Mouse (Mus musculus) layer of hippocampus, postnatal 10 days (tissue): Measurements from ENCODE around the gene Tcte2. TPM values are rescaled to one million over a fixed set of nuclear protein-coding genes. Genes with fewer than 3 reads are reported as not detected.
"Not testable (repeated sequence)": the region's sequence is repeated elsewhere in the genome, so short reads cannot be mapped to it uniquely, and the experiment has no call there.

ENCODE experiments used
- DNase-seq, 2 experiments: peaks; one replicate each; pipeline ENCODE4 v3.0.0; 2021; ENCODE audit warnings: low spot score in 2 of 2
- long read RNA-seq: library from polyadenylated mRNA; stranded (forward); transcript quantifications from one replicate; pipeline ENCODE4 v2.0.0, GENCODE M21; 2023
- total RNA-seq, 2 experiments: library from RNA; stranded (reverse); gene quantifications; 2 replicates each; pipeline ENCODE4 v1.2.3; 2021

The Tcte2 gene
- 10 to 100 TPM; 18.4 to 20.9 TPM for total RNA-seq
- long read RNA-seq, partial matches to known transcripts: 0 of 6 reads
- long read RNA-seq, other reads (novel, unspliced or antisense): 3 of 6 reads

DNA sequence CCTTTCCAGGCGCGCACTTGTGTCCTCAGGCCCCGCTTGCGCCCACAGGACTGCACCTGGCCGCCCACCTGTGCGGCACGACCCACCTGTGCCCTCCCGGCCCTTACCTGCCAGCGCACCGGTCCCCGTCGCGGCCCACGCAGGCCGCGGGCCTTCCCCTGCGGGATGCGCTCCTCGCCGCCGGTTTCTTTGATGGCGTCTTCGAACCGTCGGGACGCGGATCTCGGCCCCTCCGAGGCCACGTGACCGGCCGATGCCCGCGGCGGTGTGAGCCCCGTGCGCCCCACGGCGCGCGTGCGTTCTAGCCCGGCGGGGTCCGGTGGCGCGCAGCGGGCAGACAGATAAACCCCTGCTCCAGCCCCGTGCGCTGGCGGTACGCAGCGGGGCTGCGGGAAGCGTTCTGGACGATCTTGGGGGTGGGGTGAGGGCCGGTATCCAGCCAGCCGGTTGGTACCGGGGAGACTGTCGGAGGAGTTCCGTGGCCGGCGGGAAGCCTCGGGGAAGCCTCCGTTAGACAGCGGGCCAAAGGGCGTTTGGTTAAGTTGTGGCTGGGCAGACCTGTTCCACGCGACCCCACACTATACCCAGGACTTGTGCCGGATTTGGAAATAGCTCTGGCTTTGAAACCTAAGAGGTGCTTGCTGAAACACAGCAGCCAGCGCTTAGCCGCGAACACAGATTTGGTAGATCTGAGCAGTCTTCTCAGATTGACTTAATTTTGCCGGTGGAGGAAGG, at the start of gene Tcte2:
Gene Tcte2, minus strand, starts transcription at position 647 of the 735 bp plus-strand sequence.
- peak; percentile 33 to 63 for DNase-seq

- DNase-seq: no peak
Observed at GRCm38 (mm10) chr17:13806016-13806415, 44.4 kb upstream of the Tcte2 start.

DNA sequence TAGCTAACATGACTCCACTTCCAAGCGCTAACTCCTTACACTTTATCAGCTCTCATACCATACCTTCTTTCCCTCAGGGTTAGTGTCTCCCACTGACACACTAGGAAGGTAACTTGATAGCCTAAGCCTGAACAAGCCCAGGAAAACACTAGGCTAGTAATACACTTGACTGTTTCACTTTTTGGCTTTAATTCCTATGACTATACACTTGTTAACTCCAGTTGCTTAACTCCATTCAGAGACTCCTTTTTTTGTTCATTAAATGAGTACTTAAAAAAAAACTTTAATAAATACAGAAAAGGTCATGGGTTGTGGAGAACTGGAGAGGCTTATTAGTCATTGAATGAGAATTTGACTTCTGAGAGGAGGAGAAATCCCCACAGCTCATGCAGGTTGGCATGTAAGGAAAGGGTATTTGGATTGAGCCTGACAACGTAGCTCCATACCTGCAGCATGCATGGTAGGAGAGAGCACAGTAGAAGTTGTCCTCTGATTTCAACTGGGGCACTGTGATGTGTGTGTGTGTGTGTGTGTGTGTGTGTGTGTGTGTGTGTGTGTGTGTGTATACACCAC, 41.3 kb upstream of the Tcte2 start:
- no peak for DNase-seq

DNA sequence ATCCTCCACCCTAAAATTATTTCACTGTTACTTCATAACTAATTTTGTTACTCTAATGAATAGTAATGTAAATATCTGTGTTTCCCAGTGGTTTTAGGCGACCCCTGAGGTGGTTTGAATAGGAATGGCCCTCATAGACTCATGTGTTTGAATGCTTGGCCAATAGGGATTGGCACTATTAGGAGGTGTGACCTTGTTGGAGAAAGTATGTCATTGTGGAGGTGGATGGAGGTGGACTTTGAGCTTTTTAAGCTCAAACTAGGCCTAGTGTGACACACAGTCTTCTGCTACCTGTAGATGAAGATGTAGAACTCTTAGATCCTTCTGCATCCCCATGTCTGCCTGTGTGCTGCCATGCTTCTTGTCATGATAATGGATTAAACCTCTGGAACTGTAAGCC, 36.1 kb upstream of the Tcte2 start:
- DNase-seq: no peak

DNA sequence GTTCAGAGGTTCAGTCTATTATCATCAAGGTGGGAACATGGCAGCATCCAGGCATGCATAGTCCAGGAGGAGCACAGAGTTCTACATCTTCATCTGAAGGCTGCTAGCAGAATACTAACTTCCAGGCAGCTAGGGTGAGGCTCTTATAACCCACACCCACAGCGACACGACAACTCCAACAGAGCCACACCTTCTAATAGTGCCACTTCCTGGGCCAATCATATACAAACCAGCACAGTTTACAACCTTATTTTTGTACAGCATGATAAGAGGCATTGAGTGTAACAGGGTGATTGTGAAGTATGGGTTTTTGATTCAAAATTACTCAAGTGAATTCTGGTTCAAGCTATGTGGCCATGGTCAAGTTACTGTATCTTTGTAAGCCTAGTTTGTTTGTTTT, 28.4 kb upstream of the Tcte2 start:
- not testable (repeated sequence) for DNase-seq

DNA sequence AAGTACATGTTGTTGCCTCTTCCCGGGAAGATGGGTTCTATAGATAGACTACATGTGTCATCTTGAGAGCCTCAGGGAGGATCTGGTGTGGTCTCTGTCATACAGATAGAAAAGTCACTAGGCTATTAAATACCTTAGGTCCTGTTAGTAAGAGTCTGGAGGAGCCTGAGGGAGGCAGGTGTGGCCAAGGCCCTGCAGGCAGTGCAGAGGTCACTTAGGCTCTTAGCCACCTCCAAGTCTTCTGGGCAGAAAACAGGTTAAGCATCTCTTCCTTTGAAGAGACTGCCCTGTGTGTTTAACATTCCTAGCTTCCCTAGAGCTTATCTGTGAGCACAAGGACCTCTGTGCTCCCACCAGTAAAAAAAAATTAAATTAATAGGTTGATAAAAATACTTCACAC, 21.8 kb upstream of the Tcte2 start:
- no peak for DNase-seq

- DNase-seq: no peak
Observed at GRCm38 (mm10) chr17:13781948-13782347, 20.3 kb upstream of the Tcte2 start.

DNA sequence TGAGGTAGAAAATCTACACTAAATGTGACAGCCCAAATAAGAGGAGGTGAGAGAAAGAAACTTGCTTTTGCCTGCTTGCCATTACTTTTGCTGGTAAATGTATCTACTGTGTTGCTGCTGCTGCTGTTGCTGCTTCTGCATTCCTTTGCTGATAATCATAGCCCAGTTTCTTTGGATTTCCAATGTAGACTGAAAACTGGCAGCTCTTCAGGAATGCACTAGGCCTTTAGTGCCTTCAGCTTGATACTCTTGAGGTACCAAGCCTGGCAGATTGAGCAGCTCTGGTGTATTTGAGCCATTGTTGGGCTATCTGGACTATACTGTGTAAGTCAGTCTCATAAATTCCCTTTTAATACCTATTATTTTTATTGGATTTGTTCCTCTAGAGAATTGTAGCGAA, 17.2 kb upstream of the Tcte2 start:
- DNase-seq: no peak

- DNase-seq: no peak
Observed at GRCm38 (mm10) chr17:13777676-13778075, 16.1 kb upstream of the Tcte2 start.

DNA sequence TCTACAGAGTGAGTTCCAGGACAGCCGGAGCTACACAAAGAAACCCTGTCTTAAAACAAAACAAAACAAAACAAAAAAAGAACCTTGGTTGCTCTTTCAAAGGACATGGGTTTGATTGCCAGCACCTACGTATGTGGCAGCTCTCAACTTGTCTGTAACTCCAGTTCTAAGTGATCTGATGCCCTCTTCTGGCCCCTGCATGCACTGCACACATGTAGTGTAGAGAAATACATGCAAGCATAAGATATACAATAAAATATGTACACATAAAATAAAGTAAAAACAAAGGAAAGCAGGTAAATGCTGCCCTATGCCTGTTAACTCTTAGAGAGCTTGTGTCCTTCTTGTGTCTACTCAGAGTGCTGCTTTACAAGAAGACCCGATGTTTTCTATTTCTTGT, 7.6 kb upstream of the Tcte2 start:
- no peak for DNase-seq

DNA sequence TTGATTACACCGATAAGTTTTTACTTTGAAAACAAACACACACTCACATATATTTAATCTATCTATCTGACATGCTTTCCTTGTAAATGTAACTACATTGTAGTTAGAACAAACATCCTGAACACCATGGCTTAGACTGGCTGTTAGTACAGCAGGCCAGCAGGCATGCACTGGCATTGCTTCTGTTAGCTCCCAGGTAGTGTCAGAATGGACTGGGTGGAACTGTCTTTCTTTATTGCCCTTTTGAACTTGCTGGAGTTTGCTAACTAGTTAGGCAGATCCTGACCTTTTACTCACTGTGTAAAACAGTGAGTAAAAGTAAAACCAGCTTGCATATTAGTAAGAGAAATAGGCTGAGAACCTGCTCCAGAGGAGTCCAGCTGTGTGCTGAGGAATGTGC, 6.9 kb upstream of the Tcte2 start:
- no peak for DNase-seq

DNA sequence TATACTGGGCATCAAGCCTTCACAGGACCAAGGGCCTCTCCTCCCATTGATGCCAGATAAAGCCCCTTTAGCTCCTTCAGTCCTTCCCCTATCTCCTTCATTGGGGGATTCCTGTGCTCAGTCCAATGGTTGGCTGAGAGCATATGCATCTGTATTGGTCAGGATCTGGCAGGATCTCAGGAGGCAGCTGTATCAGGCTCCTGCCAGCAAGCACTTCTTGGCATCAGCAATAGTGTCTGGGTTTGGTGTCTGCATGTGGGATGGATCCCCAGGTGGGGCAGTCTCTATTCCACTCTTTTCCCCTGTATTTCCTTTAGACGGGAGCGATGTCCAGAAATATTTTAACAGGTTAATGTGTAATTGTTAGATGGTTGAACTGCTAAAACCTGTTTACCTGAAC, 3.3 kb upstream of the Tcte2 start:
- DNase-seq: not testable (repeated sequence)

DNA sequence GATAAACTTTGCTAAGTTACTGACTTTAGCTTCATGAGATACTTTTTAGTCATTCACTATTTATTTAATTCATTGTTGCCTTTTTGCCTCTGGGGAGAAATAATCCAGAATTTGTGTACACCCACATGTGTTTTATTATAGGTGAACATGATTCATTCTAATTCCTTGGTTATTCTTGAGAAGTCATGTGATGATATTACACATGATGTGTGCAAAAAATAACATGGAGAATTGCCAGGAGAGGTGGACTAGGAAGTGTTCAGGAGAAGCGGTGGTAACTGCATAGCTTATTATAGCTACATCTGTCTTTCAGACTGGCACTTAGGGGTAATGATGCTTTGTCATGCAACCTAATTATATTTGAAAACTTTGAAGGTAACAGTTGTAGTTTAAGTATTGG, 2.2 kb upstream of the Tcte2 start:
- no peak for DNase-seq

GRCm38 (mm10) chr17:13760675-13761178, 898 bp downstream of the Tcte2 start:
- DNase-seq: peak in 1 of 2 experiments; percentile 32

GRCm38 (mm10) chr17:13759853-13760627, 1.6 kb downstream of the Tcte2 start, which contains the start of gene Afdn:
Gene Afdn, plus strand, starts transcription at chr17:13760539.
- peak; percentile 72 to 86 for DNase-seq

GRCm38 (mm10) chr17:13759156-13759852, 2.3 kb downstream of the Tcte2 start:
- DNase-seq: peak; percentile 55

DNA sequence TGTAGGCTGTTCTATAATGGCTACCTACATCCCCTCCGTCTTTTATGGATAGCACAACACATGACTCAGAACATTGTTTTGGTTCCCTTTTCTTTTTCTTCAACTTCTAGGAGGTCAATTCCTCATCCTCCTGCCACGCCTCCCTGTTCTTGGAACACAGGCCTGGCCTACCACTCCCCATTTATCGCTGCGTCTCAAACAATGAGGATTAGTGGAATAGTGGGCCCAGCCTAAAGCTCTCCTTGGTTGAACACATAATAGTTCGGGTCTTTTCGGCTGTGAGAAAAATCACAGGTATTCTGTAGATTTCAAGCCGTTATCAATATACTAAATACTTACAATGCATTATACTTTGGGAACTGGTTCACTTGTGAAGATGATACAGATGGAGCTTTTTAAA, 3.0 kb downstream of the Tcte2 start:
- DNase-seq: no peak

DNA sequence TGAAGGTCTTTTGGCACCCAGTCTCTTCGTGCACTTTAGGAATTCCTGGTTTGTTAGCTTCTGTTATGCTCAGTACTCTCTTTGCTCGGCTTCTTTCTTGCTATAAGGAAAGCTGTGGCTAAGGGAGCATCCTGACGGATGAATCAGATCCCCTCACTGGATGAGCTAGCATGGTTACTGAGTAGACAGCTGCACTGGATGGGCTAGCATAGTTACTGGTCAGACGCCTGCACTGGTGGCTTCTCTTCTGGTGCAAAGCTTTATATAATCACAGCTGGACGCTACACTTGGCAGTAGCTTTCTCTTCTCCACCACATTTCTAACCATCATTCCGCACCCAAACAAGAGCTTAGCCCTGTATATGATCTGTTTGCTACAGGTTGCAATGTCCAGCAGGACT, 6.7 kb downstream of the Tcte2 start:
- DNase-seq: no peak

- DNase-seq: no peak
Observed at GRCm38 (mm10) chr17:13753918-13754317, 7.7 kb downstream of the Tcte2 start.

DNA sequence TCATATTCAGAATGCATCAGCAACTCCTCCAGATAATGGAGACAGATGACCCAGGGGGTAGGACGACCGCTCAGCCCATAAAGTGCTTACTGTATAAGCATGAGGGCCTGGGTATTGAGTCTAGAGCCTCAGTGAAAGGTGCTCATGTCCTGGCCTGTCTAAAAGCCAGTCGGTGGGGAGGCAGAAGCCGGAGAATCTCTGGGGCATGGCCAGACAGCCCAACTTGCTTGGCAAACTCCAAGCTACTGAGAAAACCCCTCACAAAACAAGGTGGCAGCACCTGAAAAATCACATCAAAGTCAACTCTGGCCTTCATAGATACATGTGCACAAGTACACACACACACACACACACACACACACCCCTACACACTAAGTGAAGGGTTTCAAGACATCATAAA, 12.6 kb downstream of the Tcte2 start:
- no peak for DNase-seq

- DNase-seq: no peak
Observed at GRCm38 (mm10) chr17:13747681-13748080, 13.9 kb downstream of the Tcte2 start.
